Mouse (Mus musculus) cortical plate, adult 2 months (tissue): ENCODE data around the gene Hnrnpk. TPM values are rescaled to one million over a fixed set of nuclear protein-coding genes. Genes with fewer than 3 reads are reported as not detected.
"Not testable (repeated sequence)": the region's sequence is repeated elsewhere in the genome, so short reads cannot be mapped to it uniquely, and the experiment has no call there.

Experiments
- H3K27ac ChIP-seq: fragments of 200-500 bp; 2 replicates; pipeline ENCODE4 v1.5.1; 2012; ENCODE audit warnings: low read length, control low read depth, inconsistent platforms; ENCODE audit not compliant: insufficient read depth
- H3K4me1 ChIP-seq: fragments of 200-500 bp; 2 replicates; pipeline ENCODE4 v1.6.1; 2011; ENCODE audit warnings: low read length; ENCODE audit not compliant: control insufficient read depth, insufficient read depth
- H3K4me3 ChIP-seq: fragments of 200-500 bp; 2 replicates; pipeline ENCODE4 v1.5.1; 2011; ENCODE audit warnings: mild to moderate bottlenecking, low read length, control low read depth; ENCODE audit not compliant: insufficient read depth
- CTCF ChIP-seq: fragments of 200-500 bp; IDR thresholded peaks from 2 replicates; pipeline ENCODE4 v1.5.1; 2011; ENCODE audit warnings: mild to moderate bottlenecking, control low read depth, low read length; ENCODE audit not compliant: insufficient read depth; ENCODE audit errors: extremely low read depth
- POLR2A ChIP-seq: fragments of 200-500 bp; IDR thresholded peaks from 2 replicates; pipeline ENCODE4 v1.6.1; 2011; ENCODE audit warnings: mild to moderate bottlenecking, low read length, control low read depth; ENCODE audit not compliant: insufficient read depth; ENCODE audit errors: extremely low read depth
- polyA plus RNA-seq: library from polyadenylated mRNA; depleted of rRNA; stranded (reverse); fragments of >200 nt; gene quantifications from 2 replicates; pipeline ENCODE4 v1.2.3, GENCODE M21; 2012; rRNA removed

Gene Hnrnpk
- polyA plus RNA-seq, 1 experiment, result 341 TPM

DNA sequence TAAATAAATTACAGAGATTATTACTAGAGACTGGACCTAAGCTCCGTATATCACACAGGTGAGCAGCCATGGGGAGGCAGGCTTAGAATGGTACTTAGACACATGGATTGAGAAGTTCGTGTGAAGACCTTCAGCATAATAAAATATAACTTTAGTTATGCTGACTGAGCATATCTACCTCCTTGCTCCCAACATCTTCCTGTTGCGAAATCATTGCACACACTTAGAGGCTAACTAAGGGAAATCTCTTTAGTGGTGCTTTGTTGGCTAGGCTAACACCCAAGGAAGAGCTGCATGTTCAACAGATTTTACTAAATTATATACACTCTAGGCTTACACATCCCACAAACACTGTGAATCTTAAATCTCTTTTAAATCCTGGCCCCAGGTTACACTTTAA is 36.8 kb downstream of the Hnrnpk start:
- no peak overlapping the region for H3K27ac ChIP-seq
- no peaks in the 10 kb centered on the region for H3K4me1 ChIP-seq
- H3K4me3 ChIP-seq, result no peak overlapping the region
- TF ChIP-seq CTCF (no peak), POLR2A (no peak)

DNA sequence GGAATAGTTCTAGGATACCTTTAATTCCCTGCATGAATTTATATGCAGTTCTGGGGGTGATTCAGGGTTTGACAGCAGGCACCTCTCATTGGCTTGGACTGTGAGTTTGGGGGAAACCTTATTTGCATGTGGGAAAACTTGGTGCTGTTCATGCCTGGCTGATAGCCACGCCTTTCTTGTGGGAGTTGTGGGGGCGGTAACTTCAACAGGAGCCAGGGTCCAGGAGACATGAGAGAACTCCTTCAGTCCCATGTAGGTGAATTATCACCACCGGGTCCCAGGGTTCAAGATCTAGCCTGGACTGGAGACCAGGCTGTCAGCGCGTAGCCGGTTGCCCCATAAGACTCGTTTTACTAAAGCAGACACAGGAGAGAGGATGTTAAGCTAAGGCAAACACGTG is 38.0 kb downstream of the Hnrnpk start:
- H3K27ac ChIP-seq, H3K4me1 ChIP-seq, H3K4me3 ChIP-seq: not testable (repeated sequence)

DNA sequence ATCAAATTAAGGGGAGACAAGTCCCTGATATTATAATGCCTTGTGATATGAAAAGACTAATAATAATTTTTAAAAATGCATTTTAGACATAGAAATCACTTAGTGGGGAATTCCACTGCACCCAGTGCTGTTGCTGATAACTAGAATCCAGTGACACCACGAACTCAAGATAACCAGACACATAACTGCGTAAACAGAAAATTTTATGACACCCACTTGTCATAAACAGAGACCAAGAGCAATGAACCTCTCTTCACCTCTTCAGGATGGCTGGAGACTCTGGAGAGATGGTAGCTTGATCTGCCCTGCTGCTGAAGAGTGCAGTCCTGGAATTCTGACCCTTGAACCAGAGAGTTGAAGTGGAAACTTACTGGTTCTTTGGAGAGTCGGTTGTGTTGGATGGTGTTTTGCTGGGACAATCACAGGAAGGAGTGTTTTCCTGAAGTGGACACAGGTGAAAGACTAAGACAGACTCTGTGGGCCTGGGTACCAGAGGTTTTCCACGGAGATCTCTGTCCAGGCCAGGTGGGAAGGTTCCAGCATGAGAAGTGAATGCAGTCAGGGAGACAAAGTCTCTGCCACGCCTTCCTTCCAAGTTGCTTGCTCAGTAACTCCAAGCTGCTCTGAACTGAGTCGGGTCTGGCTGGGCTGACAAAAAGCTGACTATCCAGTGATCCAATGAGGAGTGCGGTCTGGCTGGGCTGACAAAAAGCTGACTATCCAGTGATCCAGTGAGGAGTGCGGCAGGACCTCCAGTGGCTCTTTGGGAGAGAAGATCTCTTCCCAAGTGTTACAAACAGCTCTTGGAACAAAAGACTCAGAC is 38.6 kb downstream of the Hnrnpk start:
- TF ChIP-seq POLR2A (no peak), CTCF (no peak)
- Histone ChIP-seq H3K4me3 (no peak overlapping the region), H3K4me1 (no peaks in the 10 kb centered on the region), H3K27ac (no peak overlapping the region)

DNA sequence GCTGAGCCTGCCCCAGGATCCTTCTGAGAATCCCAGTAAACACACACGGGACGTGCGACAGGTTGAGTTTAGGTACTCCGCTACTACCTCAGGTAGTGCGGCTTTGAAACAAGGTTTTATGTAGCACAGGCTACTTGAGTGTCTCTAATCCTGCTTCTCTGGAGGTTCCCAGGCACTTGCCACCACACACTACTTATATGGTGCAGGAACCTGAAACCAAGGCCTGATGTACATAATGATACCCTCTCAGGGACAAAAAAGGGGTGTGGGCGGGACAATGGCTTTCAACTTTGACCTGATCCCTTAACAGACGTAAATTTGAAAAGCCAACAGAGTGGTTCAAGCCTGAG is 43.9 kb downstream of the Hnrnpk start:
- Histone ChIP-seq H3K27ac (no peak overlapping the region), H3K4me1 (no peaks in the 10 kb centered on the region), H3K4me3 (peak overlapping the region; percentile 30)
- TF ChIP-seq POLR2A (no peak), CTCF (no peak)

DNA sequence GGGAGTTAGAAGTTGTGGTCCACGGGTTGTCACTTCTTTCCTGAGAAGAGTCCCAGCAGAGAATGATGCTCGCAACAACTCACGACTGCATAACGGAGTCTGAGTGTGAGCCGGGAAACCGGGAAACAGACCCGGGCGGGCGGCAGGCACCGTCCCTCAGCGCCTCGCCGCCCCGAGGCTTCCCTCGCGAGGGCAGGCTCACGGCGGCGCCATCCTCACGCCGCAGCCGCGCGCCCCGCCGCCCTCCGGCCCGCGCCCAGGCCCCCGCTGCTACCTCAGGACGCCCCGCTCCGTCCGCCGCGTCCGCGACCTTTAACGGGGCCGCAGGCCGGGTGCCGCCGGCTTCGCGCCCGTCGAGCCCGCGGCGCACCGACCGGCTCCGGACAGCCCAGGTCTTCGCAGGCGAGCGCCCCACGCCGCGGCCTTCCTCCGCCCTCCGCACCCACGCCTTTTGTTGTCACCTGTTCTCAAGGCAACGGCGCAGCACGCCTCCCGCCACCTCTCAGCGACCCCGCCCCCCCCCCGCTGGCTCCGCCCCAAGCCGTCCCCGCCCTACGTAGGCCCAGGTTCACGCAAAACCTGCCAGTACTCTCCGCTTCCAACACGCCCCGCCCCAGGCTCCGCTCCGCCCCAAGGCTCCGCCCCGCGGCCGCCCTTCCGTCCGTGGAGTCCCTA is 44.4 kb downstream of the Hnrnpk start, which contains the start of gene Kif27:
Kif27 (minus strand) TSS at position 494 of the 675 bp plus-strand sequence.
- H3K4me1 ChIP-seq, result no peaks in the 10 kb centered on the region
- TF ChIP-seq CTCF (no peak), POLR2A (no peak)
- H3K4me3 ChIP-seq, result peak within 1 kb of the TSS; percentile 30
- no peak within 1 kb of the TSS for H3K27ac ChIP-seq

DNA sequence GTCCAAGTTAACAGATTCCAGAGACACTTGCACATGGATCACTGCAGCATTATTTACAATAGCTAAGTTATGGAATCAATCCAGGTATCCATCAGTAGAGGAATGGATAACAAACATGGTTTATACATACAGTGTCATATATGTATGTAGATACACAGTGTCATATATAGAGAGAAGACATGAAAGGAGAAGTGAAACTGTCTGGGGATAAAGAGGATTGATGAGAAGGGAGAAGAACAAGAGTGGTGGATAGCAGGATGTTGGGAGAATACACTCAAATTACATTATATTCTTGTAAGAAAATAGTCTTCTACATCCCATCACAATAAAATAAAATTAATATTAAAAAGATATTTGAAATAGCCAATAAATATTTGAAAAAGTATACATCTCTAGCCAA is 50.1 kb downstream of the Hnrnpk start:
- TF ChIP-seq CTCF (no peak), POLR2A (no peak)
- Histone ChIP-seq H3K4me1 (no peaks in the 10 kb centered on the region), H3K4me3 (no peak overlapping the region), H3K27ac (no peak overlapping the region)

DNA sequence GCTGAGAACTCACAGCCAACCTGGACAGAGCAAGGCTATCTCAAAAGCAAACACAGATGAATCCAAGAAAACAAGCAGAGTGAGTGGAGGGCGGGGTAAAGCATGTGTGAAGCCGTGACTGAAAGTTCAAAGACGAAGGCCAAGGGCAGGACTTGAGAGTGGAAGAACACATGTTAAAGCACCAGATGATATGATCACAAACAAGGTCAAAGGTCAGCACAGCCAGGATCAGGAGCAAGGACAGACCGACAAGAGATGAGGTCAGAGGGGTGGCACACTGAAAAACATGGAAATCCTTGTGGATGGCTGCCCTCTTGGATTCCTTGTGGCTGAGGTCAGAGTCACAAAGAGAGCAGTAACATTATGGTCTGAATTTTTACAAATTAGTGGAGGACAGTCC is 52.5 kb downstream of the Hnrnpk start:
- TF ChIP-seq CTCF (no peak), POLR2A (no peak)
- Histone ChIP-seq H3K4me1 (no peaks in the 10 kb centered on the region), H3K4me3 (no peak overlapping the region), H3K27ac (no peak overlapping the region)

DNA sequence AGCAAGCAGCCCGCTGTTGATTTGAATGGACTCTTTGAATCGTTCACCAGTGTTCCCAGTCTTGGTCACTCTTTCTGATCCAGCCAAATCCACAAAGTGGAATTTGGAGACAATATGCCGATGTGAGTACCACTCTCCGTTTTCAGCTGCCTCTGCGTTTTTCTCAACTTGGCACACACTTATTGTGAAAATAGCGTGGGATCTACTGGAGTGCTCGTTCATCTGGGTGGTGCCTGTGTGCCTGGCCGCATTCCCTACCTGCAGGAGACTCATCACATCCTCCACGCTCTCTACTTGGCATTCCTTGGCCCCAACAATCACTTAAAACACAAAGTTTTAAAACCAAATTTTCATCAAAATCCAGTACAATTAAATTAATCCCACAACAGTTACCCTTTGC is 58.6 kb downstream of the Hnrnpk start:
- Histone ChIP-seq H3K27ac (no peak overlapping the region), H3K4me3 (no peak overlapping the region), H3K4me1 (no peaks in the 10 kb centered on the region)
- TF ChIP-seq POLR2A, result no peak
- no peak for TF ChIP-seq CTCF

Other genes starting within 250 kb of the Hnrnpk start
- gene Idnk, start 245.7 kb downstream of the Hnrnpk start, polyA plus RNA-seq, result 24.1 and 24.2 TPM in 2 replicates
- 112 and 119 TPM in 2 replicates for gene Ubqln1, start 187.7 kb downstream of the Hnrnpk start, polyA plus RNA-seq
- 21.2 and 21.5 TPM in 2 replicates for gene Gkap1, start 127.6 kb downstream of the Hnrnpk start, polyA plus RNA-seq
- gene Kif27, start 44.2 kb downstream of the Hnrnpk start, polyA plus RNA-seq, result 1.5 and 1.6 TPM in 2 replicates
- gene 2210016F16Rik, start 18.1 kb downstream of the Hnrnpk start, polyA plus RNA-seq, result 7.8 and 8.3 TPM in 2 replicates
- gene Rmi1, start 1.1 kb downstream of the Hnrnpk start, polyA plus RNA-seq, result 12.2 and 13.3 TPM in 2 replicates
- not detected in 2 replicates for gene Slc28a3, start 207.5 kb upstream of the Hnrnpk start, polyA plus RNA-seq